Mouse (Mus musculus) ES-E14 (cell line): ENCODE results near the gene Inhba. TPM values are rescaled to one million over a fixed set of nuclear protein-coding genes. Genes with fewer than 3 reads are reported as not detected.

Source experiments
- DNase-seq: peaks from one replicate; pipeline ENCODE4 v3.0.0-alpha.2; 2013; ENCODE audit warnings: low read depth, low spot score
- H3K27ac ChIP-seq: 2 replicates; pipeline ENCODE4 v1.5.1; 2012; ENCODE audit warnings: low read depth, mild to moderate bottlenecking, low read length, moderate library complexity, mixed read lengths; ENCODE audit not compliant: poor library complexity, insufficient read depth, severe bottlenecking
- H3K36me3 ChIP-seq: 2 replicates; pipeline ENCODE4 v1.6.1; 2012; ENCODE audit warnings: mild to moderate bottlenecking, low read length, moderate library complexity, mixed read lengths; ENCODE audit not compliant: control insufficient read depth, poor library complexity, insufficient read depth, severe bottlenecking
- H3K4me1 ChIP-seq, 2 experiments: fragments of 150-350 bp in 1 of 2; sonication (generic) in 1 of 2; 2 replicates each; pipeline ENCODE4 v1.6.1; 2012; ENCODE audit warnings: low read length in 2 of 2, mild to moderate bottlenecking in 1 of 2, mixed read lengths in 1 of 2; ENCODE audit not compliant: control insufficient read depth in 2 of 2, insufficient read depth in 2 of 2, poor library complexity in 1 of 2
- H3K4me3 ChIP-seq, 2 experiments: fragments of 150-350 bp in 1 of 2; sonication (generic) in 1 of 2; 2 replicates each; pipeline ENCODE4 v1.5.1; 2012; ENCODE audit warnings: low read length in 2 of 2, low read depth in 1 of 2, mild to moderate bottlenecking in 1 of 2, mixed read lengths in 1 of 2; ENCODE audit not compliant: insufficient read depth in 1 of 2, poor library complexity in 1 of 2, severe bottlenecking in 1 of 2
- H3K9ac ChIP-seq: 2 replicates; pipeline ENCODE4 v1.6.1; 2012; ENCODE audit warnings: low read depth, mild to moderate bottlenecking, low read length, mixed read lengths; ENCODE audit not compliant: poor library complexity, insufficient read depth, severe bottlenecking
- H3K9me3 ChIP-seq: fragments of 150-350 bp; sonication (generic); 2 replicates; pipeline ENCODE4 v1.6.1; 2012; ENCODE audit warnings: low read depth, mild to moderate bottlenecking, low read length; ENCODE audit not compliant: control insufficient read depth, insufficient read depth
- CHD2 ChIP-seq: IDR thresholded peaks from 2 replicates; pipeline ENCODE4 v1.6.1; 2014; ENCODE audit warnings: mild to moderate bottlenecking, low read depth, low read length, inconsistent platforms
- HCFC1 ChIP-seq: IDR thresholded peaks from 2 replicates; pipeline ENCODE4 v1.6.1; 2012; ENCODE audit warnings: low read length, inconsistent platforms, borderline replicate concordance; ENCODE audit not compliant: insufficient read depth
- MAFK ChIP-seq: IDR thresholded peaks from 2 replicates; pipeline ENCODE4 v1.6.1; 2014; ENCODE audit warnings: mild to moderate bottlenecking, low read depth, low read length, inconsistent platforms; ENCODE audit not compliant: insufficient read depth
- ZC3H11A ChIP-seq: IDR thresholded peaks from 2 replicates; pipeline ENCODE4 v1.6.1; 2012; ENCODE audit warnings: low read depth, mild to moderate bottlenecking, inconsistent platforms, low read length, borderline replicate concordance
- ZNF384 ChIP-seq: IDR thresholded peaks from 2 replicates; pipeline ENCODE4 v1.6.1; 2012; ENCODE audit warnings: low read depth, low read length, inconsistent platforms
- in situ Hi-C, 2 experiments: fragments of 600-800 bp; cut with MboI; formaldehyde crosslinking; loops; one replicate each; pipeline ENCODE4 v1.15.1; 2025; ENCODE audit warnings: low sequenced_read_pairs in 2 of 2, inconsistent platforms in 1 of 2; ENCODE audit not compliant: unreplicated experiment in 2 of 2
- total RNA-seq: library from RNA; depleted of rRNA; stranded (reverse); fragments of 300-350 nt; gene quantifications from 2 replicates; pipeline ENCODE4 v1.2.3, GENCODE M21; 2012; rRNA removed

The Inhba gene
- total RNA-seq, result 1.8 and 7.5 TPM in 2 replicates

- no peak within 1 kb of the TSS for H3K27ac ChIP-seq
- in situ Hi-C loops, result loop anchor here in 1 of 2 experiments (25.0 kb wide), 1 partner anchor 751 kb away; no protein-coding TSS in a partner anchor
These were observed at the start of gene Inhba for GRCm38 (mm10) chr13:16011372-16012242. TSS of gene Inhba (plus strand) at chr13:16011851.

GRCm38 (mm10) chr13:15976584-15976983 lies 35.1 kb upstream of the Inhba start:
- Histone ChIP-seq H3K27ac (no peak overlapping the region), H3K36me3 (no peaks in the 10 kb centered on the region), H3K9me3 (no peaks in the 10 kb centered on the region), H3K4me1 (no peaks in the 10 kb centered on the region), H3K9ac (no peak overlapping the region), H3K4me3 (no peak overlapping the region)
- DNase-seq, result no peak
- in situ Hi-C loops, result no loop called here
- TF ChIP-seq HCFC1 (no peak), MAFK (no peak), ZC3H11A (no peak)

More at GRCm38 (mm10) chr13:16011372-16012242, at the start of gene Inhba:
- no peaks in the 10 kb centered on the region for H3K9me3 ChIP-seq
- peaks cover 0 to 2% of the 10 kb centered on the region in 2 experiments; a peak in 1 of 4 replicates for H3K4me1 ChIP-seq
- H3K4me3 ChIP-seq, result peak within 1 kb of the TSS; percentile 63
- DNase-seq, result no peak
- TF ChIP-seq ZNF384 (0 out of 2 replicates have a peak, but pooled peaks have one; percentile 39), CHD2 (no peak)
- peak within 1 kb of the TSS; percentile 52; the same call in 1 of the 2 replicates for H3K9ac ChIP-seq
- no peaks in the 10 kb centered on the region for H3K36me3 ChIP-seq

GRCm38 (mm10) chr13:15979551-15979950 lies 32.1 kb upstream of the Inhba start:
- no peak for TF ChIP-seq MAFK
- no peak for TF ChIP-seq ZNF384
- no peak for TF ChIP-seq ZC3H11A
- TF ChIP-seq HCFC1, result no peak
- no peak for TF ChIP-seq CHD2
- no peaks in the 10 kb centered on the region for H3K9me3 ChIP-seq
- in situ Hi-C loops, result no loop called here

GRCm38 (mm10) chr13:15982041-15982440 lies 29.6 kb upstream of the Inhba start:
- DNase-seq, result no peak
- in situ Hi-C loops, result no loop called here
- H3K4me3 ChIP-seq, result no peak overlapping the region
- no peak for TF ChIP-seq CHD2
- no peak for TF ChIP-seq MAFK
- no peak for TF ChIP-seq ZC3H11A
- H3K27ac ChIP-seq, result no peak overlapping the region
- H3K9ac ChIP-seq, result no peak overlapping the region
- no peaks in the 10 kb centered on the region for H3K9me3 ChIP-seq
- H3K4me1 ChIP-seq, result no peaks in the 10 kb centered on the region
- no peaks in the 10 kb centered on the region for H3K36me3 ChIP-seq

More at GRCm38 (mm10) chr13:15979551-15979950, 32.1 kb upstream of the Inhba start:
- Histone ChIP-seq H3K9ac (no peak overlapping the region), H3K27ac (no peak overlapping the region), H3K36me3 (no peaks in the 10 kb centered on the region), H3K4me1 (no peaks in the 10 kb centered on the region), H3K4me3 (no peak overlapping the region)
- DNase-seq, result no peak
